Mouse (Mus musculus) olfactory bulb, adult 2 months (tissue): ENCODE measurements around the gene B4galt1.

Source experiments
- CTCF ChIP-seq: fragments of 200-500 bp; IDR thresholded peaks from 2 replicates; pipeline ENCODE4 v1.5.1; 2012; ENCODE audit warnings: low read depth, mild to moderate bottlenecking, low read length, moderate library complexity; ENCODE audit not compliant: insufficient read depth
- POLR2A ChIP-seq: fragments of 200-500 bp; IDR thresholded peaks from 2 replicates; pipeline ENCODE4 v1.6.1; 2012; ENCODE audit warnings: mild to moderate bottlenecking, low read depth, low read length, moderate library complexity; ENCODE audit not compliant: insufficient read depth

GRCm38 (mm10) chr4:40844811-40845751 is 8.7 kb downstream of the B4galt1 start:
- TF ChIP-seq CTCF = no peak
- no peak for TF ChIP-seq POLR2A
